Mouse (Mus musculus): ENCODE measurements around the gene Dock8. TPM values are rescaled to one million over a fixed set of nuclear protein-coding genes. Genes with fewer than 3 reads are reported as not detected.

Dock8 gene
- total RNA-seq, 1 experiment: 0.49 TPM

- no peak overlapping the region for H3K27ac ChIP-seq (ENCODE audit: insufficient read depth, low read depth, low read length, poor library complexity, severe bottlenecking)
- no peaks in the 10 kb centered on the region for H3K9me3 ChIP-seq (ENCODE audit: control insufficient read depth, insufficient read depth, low read depth, low read length)
- H3K36me3 ChIP-seq (ENCODE audit: control insufficient read depth, insufficient read depth, low read length, poor library complexity, severe bottlenecking): no peaks in the 10 kb centered on the region
- TF ChIP-seq ZNF384 (IDR thresholded peaks at IDR 0.05; ENCODE audit: low read depth, low read length): no peak
- no peak for TF ChIP-seq HCFC1 (IDR thresholded peaks at IDR 0.05; ENCODE audit: borderline replicate concordance, insufficient read depth, low read length)
- TF ChIP-seq MAFK (IDR thresholded peaks at IDR 0.05; ENCODE audit: insufficient read depth, low read depth, low read length): no peak
- TF ChIP-seq CHD2 (IDR thresholded peaks at IDR 0.05; ENCODE audit: low read depth, low read length): no peak
- no peak for TF ChIP-seq ZC3H11A (IDR thresholded peaks at IDR 0.05; ENCODE audit: borderline replicate concordance, low read depth, low read length)
- DNase-seq (ENCODE audit: low read depth, low spot score): no peak
- H3K4me1 ChIP-seq (ENCODE audit: control insufficient read depth in 2 of 2, insufficient read depth in 2 of 2, low read length in 2 of 2, poor library complexity in 1 of 2): no peaks in the 10 kb centered on the region
- in situ Hi-C loops (cut with MboI; ENCODE audit: low sequenced_read_pairs in 2 of 2, unreplicated experiment in 2 of 2): no loop called here
- no peak overlapping the region for H3K9ac ChIP-seq (ENCODE audit: insufficient read depth, low read depth, low read length, poor library complexity, severe bottlenecking)
- H3K4me3 ChIP-seq (ENCODE audit: insufficient read depth in 1 of 2, low read depth in 1 of 2, low read length in 2 of 2, poor library complexity in 1 of 2, severe bottlenecking in 1 of 2): no peak overlapping the region
These were observed 162.9 kb downstream of the Dock8 start for GRCm38 (mm10) chr19:25162270-25162669.

GRCm38 (mm10) chr19:25163426-25163825, 164.1 kb downstream of the Dock8 start:
- Histone ChIP-seq H3K4me1 (ENCODE audit: control insufficient read depth in 2 of 2, insufficient read depth in 2 of 2, low read length in 2 of 2, poor library complexity in 1 of 2) (no peaks in the 10 kb centered on the region), H3K36me3 (ENCODE audit: control insufficient read depth, insufficient read depth, low read length, poor library complexity, severe bottlenecking) (no peaks in the 10 kb centered on the region), H3K27ac (ENCODE audit: insufficient read depth, low read depth, low read length, poor library complexity, severe bottlenecking) (no peak overlapping the region), H3K4me3 (ENCODE audit: insufficient read depth in 1 of 2, low read depth in 1 of 2, low read length in 2 of 2, poor library complexity in 1 of 2, severe bottlenecking in 1 of 2) (no peak overlapping the region), H3K9me3 (ENCODE audit: control insufficient read depth, insufficient read depth, low read depth, low read length) (no peaks in the 10 kb centered on the region), H3K9ac (ENCODE audit: insufficient read depth, low read depth, low read length, poor library complexity, severe bottlenecking) (no peak overlapping the region)
- TF ChIP-seq ZC3H11A (IDR thresholded peaks at IDR 0.05; ENCODE audit: borderline replicate concordance, low read depth, low read length): no peak
- no peak for TF ChIP-seq HCFC1 (IDR thresholded peaks at IDR 0.05; ENCODE audit: borderline replicate concordance, insufficient read depth, low read length)
- TF ChIP-seq CHD2 (IDR thresholded peaks at IDR 0.05; ENCODE audit: low read depth, low read length): no peak
- no peak for TF ChIP-seq ZNF384 (IDR thresholded peaks at IDR 0.05; ENCODE audit: low read depth, low read length)
- no peak for TF ChIP-seq MAFK (IDR thresholded peaks at IDR 0.05; ENCODE audit: insufficient read depth, low read depth, low read length)
- DNase-seq (ENCODE audit: low read depth, low spot score): no peak
- in situ Hi-C loops (cut with MboI; ENCODE audit: low sequenced_read_pairs in 2 of 2, unreplicated experiment in 2 of 2): no loop called here

GRCm38 (mm10) chr19:25166412-25166811, 167.1 kb downstream of the Dock8 start:
- TF ChIP-seq ZC3H11A (IDR thresholded peaks at IDR 0.05; ENCODE audit: borderline replicate concordance, low read depth, low read length): no peak
- TF ChIP-seq MAFK (IDR thresholded peaks at IDR 0.05; ENCODE audit: insufficient read depth, low read depth, low read length): peak; percentile 70
- TF ChIP-seq CHD2 (IDR thresholded peaks at IDR 0.05; ENCODE audit: low read depth, low read length): no peak
- in situ Hi-C loops (cut with MboI; ENCODE audit: low sequenced_read_pairs in 2 of 2, unreplicated experiment in 2 of 2): no loop called here
- H3K4me3 ChIP-seq (ENCODE audit: insufficient read depth in 1 of 2, low read depth in 1 of 2, low read length in 2 of 2, poor library complexity in 1 of 2, severe bottlenecking in 1 of 2): no peak overlapping the region
- DNase-seq (ENCODE audit: low read depth, low spot score): no peak
- H3K36me3 ChIP-seq (ENCODE audit: control insufficient read depth, insufficient read depth, low read length, poor library complexity, severe bottlenecking): no peaks in the 10 kb centered on the region
- no peaks in the 10 kb centered on the region for H3K9me3 ChIP-seq (ENCODE audit: control insufficient read depth, insufficient read depth, low read depth, low read length)
- H3K9ac ChIP-seq (ENCODE audit: insufficient read depth, low read depth, low read length, poor library complexity, severe bottlenecking): no peak overlapping the region
- no peak overlapping the region for H3K27ac ChIP-seq (ENCODE audit: insufficient read depth, low read depth, low read length, poor library complexity, severe bottlenecking)
- no peaks in the 10 kb centered on the region for H3K4me1 ChIP-seq (ENCODE audit: control insufficient read depth in 2 of 2, insufficient read depth in 2 of 2, low read length in 2 of 2, poor library complexity in 1 of 2)

GRCm38 (mm10) chr19:25171395-25171794, 172.1 kb downstream of the Dock8 start:
- no peak overlapping the region for H3K27ac ChIP-seq (ENCODE audit: insufficient read depth, low read depth, low read length, poor library complexity, severe bottlenecking)
- H3K9me3 ChIP-seq (ENCODE audit: control insufficient read depth, insufficient read depth, low read depth, low read length): no peaks in the 10 kb centered on the region
- H3K36me3 ChIP-seq (ENCODE audit: control insufficient read depth, insufficient read depth, low read length, poor library complexity, severe bottlenecking): no peaks in the 10 kb centered on the region
- H3K4me1 ChIP-seq (ENCODE audit: control insufficient read depth in 2 of 2, insufficient read depth in 2 of 2, low read length in 2 of 2, poor library complexity in 1 of 2): no peaks in the 10 kb centered on the region
- TF ChIP-seq MAFK (IDR thresholded peaks at IDR 0.05; ENCODE audit: insufficient read depth, low read depth, low read length): no peak
- TF ChIP-seq CHD2 (IDR thresholded peaks at IDR 0.05; ENCODE audit: low read depth, low read length): no peak
- no peak for TF ChIP-seq ZNF384 (IDR thresholded peaks at IDR 0.05; ENCODE audit: low read depth, low read length)
- TF ChIP-seq ZC3H11A (IDR thresholded peaks at IDR 0.05; ENCODE audit: borderline replicate concordance, low read depth, low read length): no peak
- TF ChIP-seq HCFC1 (IDR thresholded peaks at IDR 0.05; ENCODE audit: borderline replicate concordance, insufficient read depth, low read length): no peak
- in situ Hi-C loops (cut with MboI; ENCODE audit: low sequenced_read_pairs in 2 of 2, unreplicated experiment in 2 of 2): no loop called here
- H3K4me3 ChIP-seq (ENCODE audit: insufficient read depth in 1 of 2, low read depth in 1 of 2, low read length in 2 of 2, poor library complexity in 1 of 2, severe bottlenecking in 1 of 2): no peak overlapping the region
- H3K9ac ChIP-seq (ENCODE audit: insufficient read depth, low read depth, low read length, poor library complexity, severe bottlenecking): no peak overlapping the region
- no peak for DNase-seq (ENCODE audit: low read depth, low spot score)

- no peaks in the 10 kb centered on the region for H3K9me3 ChIP-seq (ENCODE audit: control insufficient read depth, insufficient read depth, low read depth, low read length)
- no peak for TF ChIP-seq ZNF384 (IDR thresholded peaks at IDR 0.05; ENCODE audit: low read depth, low read length)
- no peak for TF ChIP-seq MAFK (IDR thresholded peaks at IDR 0.05; ENCODE audit: insufficient read depth, low read depth, low read length)
- no peak for TF ChIP-seq ZC3H11A (IDR thresholded peaks at IDR 0.05; ENCODE audit: borderline replicate concordance, low read depth, low read length)
- no peak for TF ChIP-seq CHD2 (IDR thresholded peaks at IDR 0.05; ENCODE audit: low read depth, low read length)
- TF ChIP-seq HCFC1 (IDR thresholded peaks at IDR 0.05; ENCODE audit: borderline replicate concordance, insufficient read depth, low read length): no peak
- H3K36me3 ChIP-seq (ENCODE audit: control insufficient read depth, insufficient read depth, low read length, poor library complexity, severe bottlenecking): no peaks in the 10 kb centered on the region
- H3K4me1 ChIP-seq (ENCODE audit: control insufficient read depth in 2 of 2, insufficient read depth in 2 of 2, low read length in 2 of 2, poor library complexity in 1 of 2): no peaks in the 10 kb centered on the region
- no peak overlapping the region for H3K27ac ChIP-seq (ENCODE audit: insufficient read depth, low read depth, low read length, poor library complexity, severe bottlenecking)
- DNase-seq (ENCODE audit: low read depth, low spot score): no peak
- no peak overlapping the region for H3K9ac ChIP-seq (ENCODE audit: insufficient read depth, low read depth, low read length, poor library complexity, severe bottlenecking)
- in situ Hi-C loops (cut with MboI; ENCODE audit: low sequenced_read_pairs in 2 of 2, unreplicated experiment in 2 of 2): no loop called here
- H3K4me3 ChIP-seq (ENCODE audit: insufficient read depth in 1 of 2, low read depth in 1 of 2, low read length in 2 of 2, poor library complexity in 1 of 2, severe bottlenecking in 1 of 2): no peak overlapping the region
These were observed 177.4 kb downstream of the Dock8 start for GRCm38 (mm10) chr19:25176746-25177145.

Data from ES-E14 (cell line).